Mouse (Mus musculus) lung, postnatal 25 days (tissue): Measurements from ENCODE around the gene Dscaml1.

Experiments
- DNase-seq: peaks from one replicate; pipeline ENCODE4 v3.0.0; 2022; ENCODE audit warnings: low spot score

Dscaml1 gene

DNA sequence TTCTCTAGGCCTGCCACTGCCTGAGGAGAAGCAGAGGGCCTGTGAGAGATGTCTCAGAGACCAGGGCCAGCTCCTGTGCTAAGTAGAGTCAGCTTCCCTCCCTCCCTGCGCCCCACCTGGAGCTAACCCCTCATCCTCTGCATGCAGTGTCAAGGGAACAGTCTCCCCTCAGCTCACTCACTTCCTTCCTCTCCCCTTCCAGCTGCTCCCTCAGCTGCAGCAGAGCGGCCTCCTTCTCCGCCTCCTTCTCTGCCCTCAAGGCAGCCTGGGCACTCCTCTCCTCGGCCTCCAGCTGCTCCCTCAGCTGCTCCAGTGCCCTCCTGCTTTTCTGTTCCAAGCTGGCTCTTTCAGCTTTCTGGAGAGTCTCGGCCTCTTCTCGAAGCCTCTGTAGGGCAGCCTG lies 352.8 kb downstream of the Dscaml1 start:
- no peak for DNase-seq

GRCm38 (mm10) chr9:45783249-45784069 lies 357.0 kb downstream of the Dscaml1 start:
- no peak for DNase-seq

- no peak for DNase-seq
Observed at GRCm38 (mm10) chr9:45787071-45787470, 360.6 kb downstream of the Dscaml1 start.

- no peak for DNase-seq
Observed at GRCm38 (mm10) chr9:45787547-45787946, 361.1 kb downstream of the Dscaml1 start.

- DNase-seq = no peak
Observed at GRCm38 (mm10) chr9:45788405-45788804, 362.0 kb downstream of the Dscaml1 start.

- DNase-seq = no peak
Observed at GRCm38 (mm10) chr9:45791456-45792142, 365.2 kb downstream of the Dscaml1 start.

GRCm38 (mm10) chr9:45792235-45792634 lies 365.8 kb downstream of the Dscaml1 start:
- no peak for DNase-seq

DNA sequence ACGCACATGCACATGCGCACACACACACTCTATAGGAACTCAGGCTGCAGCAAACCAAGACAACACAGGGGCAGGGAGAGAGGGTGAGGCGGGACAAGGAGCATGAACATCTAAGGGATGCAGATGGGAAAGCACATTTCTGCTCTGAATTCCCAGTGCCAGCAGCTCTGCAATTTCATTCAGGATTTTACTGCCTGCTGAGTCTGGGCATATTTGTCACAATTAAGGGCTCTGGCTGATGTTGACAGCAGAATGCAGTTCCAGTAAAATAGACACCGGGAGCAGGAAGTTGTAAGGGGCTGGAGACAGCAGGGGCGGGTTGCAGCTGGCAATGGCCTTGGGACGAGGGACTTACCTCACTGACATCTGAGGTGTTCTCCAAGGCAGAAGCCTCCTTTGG lies 367.3 kb downstream of the Dscaml1 start:
- DNase-seq = no peak

- peak; percentile 4 for DNase-seq
Observed at GRCm38 (mm10) chr9:45795722-45796121, 369.3 kb downstream of the Dscaml1 start.

- DNase-seq = no peak
Observed at GRCm38 (mm10) chr9:45797271-45797670, 370.8 kb downstream of the Dscaml1 start.

DNA sequence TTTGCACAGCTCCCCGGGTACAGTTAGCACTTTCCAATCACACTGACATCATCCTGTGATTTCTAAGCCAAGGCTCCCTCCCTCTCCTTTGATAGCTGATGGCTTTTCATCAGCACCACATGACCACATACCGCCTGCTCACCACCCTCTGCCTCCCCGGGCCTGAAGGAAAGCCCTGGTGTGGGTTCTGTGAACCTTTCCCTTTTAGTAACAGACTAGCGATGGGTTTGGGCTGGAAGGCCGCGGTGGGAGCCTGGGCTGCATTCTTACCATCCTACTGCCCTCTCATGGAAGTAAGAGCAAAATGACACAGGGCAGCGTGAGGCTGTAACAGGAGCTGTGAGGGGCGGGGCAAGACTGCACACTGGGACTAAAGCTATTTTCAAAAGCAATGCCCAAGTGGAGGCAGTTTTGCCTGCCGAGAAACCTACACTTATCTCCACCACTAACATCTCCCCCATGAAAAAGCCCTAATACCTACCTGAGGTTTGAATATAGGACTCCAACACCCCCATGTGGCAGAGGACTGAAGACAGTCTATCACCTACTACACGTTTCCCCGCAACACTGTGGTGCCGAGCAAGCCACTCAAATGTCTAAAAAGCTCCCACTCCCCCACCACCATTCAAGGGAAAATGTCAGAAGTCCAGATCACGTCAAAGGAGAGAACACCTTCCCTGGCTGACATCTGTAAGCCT lies 372.2 kb downstream of the Dscaml1 start:
- no peak for DNase-seq

GRCm38 (mm10) chr9:45799402-45799801 lies 373.0 kb downstream of the Dscaml1 start:
- no peak for DNase-seq
